Mouse (Mus musculus) limb, embryonic 12.5 days (tissue): ENCODE results near the gene Olfr94. TPM values are rescaled to one million over a fixed set of nuclear protein-coding genes. Genes with fewer than 3 reads are reported as not detected.
A peak's percentile ranks its signal among the peaks of the same experiment; 100 is the strongest.

Experiments used
- ATAC-seq: fragments of 200-750 bp; cut with Nextera tagmentation; 2 replicates; pipeline ENCODE4 v1.8.0; 2017; ENCODE audit warnings: low read depth, moderate TSS enrichment; ENCODE audit not compliant: insufficient number of reproducible peaks, insufficient read depth, low FRiP score, low TSS enrichment
- H3K27ac ChIP-seq: fragments of 300-500 bp; sonication (generic); 2 replicates; pipeline ENCODE4 v1.5.1; 2016; ENCODE audit warnings: mild to moderate bottlenecking, moderate library complexity
- H3K27me3 ChIP-seq: fragments of 300-500 bp; sonication (generic); 2 replicates; pipeline ENCODE4 v1.6.1; 2016; ENCODE audit warnings: mild to moderate bottlenecking, moderate library complexity
- H3K36me3 ChIP-seq: fragments of 300-500 bp; sonication (generic); 2 replicates; pipeline ENCODE4 v1.6.1; 2016; ENCODE audit warnings: mild to moderate bottlenecking, moderate library complexity
- H3K4me1 ChIP-seq: fragments of 300-500 bp; sonication (generic); replicated peaks from 2 replicates; pipeline ENCODE4 v1.6.1; 2016
- H3K4me2 ChIP-seq: fragments of 300-500 bp; sonication (generic); 2 replicates; pipeline ENCODE4 v1.6.1; 2016; ENCODE audit warnings: mild to moderate bottlenecking, moderate library complexity
- H3K4me3 ChIP-seq: fragments of 300-500 bp; sonication (generic); replicated peaks from 2 replicates; pipeline ENCODE4 v1.5.1; 2016; ENCODE audit warnings: mild to moderate bottlenecking
- H3K9ac ChIP-seq: fragments of 300-500 bp; sonication (generic); replicated peaks from 2 replicates; pipeline ENCODE4 v1.6.1; 2016; ENCODE audit warnings: mild to moderate bottlenecking, moderate library complexity
- H3K9me3 ChIP-seq: fragments of 300-500 bp; sonication (generic); 2 replicates; pipeline ENCODE4 v1.6.1; 2016; ENCODE audit warnings: mild to moderate bottlenecking, moderate library complexity
- WGBS: fragments of 180-500 bp; shearing (Covaris S2); methylation state at CpG from one replicate; pipeline ENCODE4 v1.1.7; 2016; 5-methylcytosine and 5-hydroxymethylcytosine counted together
- polyA plus RNA-seq: library from polyadenylated mRNA; unstranded; fragments of >200 nt; fragmentation: Nextera tagmentation; extraction: Ambion mirVana; gene quantifications from 2 replicates; pipeline ENCODE4 v1.2.1, GENCODE M21; 2016

Gene Olfr94
- polyA plus RNA-seq, 1 experiment from 2014 or later: not detected

DNA sequence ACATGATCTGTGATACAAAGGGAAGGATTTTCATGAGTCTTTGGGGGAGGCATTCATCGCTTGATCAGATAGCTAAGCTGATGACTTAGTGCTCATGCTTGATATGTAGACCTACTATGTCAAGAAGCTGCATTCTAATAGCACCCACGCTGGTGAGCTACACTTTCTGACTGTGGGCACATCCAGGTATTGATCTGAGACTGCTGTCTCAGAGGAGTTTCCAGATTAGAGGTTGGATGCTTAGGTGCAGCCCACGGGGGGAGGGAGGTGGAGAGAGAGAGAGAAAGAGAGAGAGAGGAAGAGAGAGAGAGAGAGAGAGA lies 3.1 kb upstream of the Olfr94 start:
- Histone ChIP-seq H3K9ac (no peak overlapping the region), H3K9me3 (no peaks in the 10 kb centered on the region), H3K27ac (no peak overlapping the region), H3K4me2 (no peak overlapping the region), H3K36me3 (no peaks in the 10 kb centered on the region), H3K4me3 (no peak overlapping the region), H3K27me3 (0 out of 2 replicates have a peak, but pooled peaks cover 3% of the 10 kb centered on the region), H3K4me1 (no peaks in the 10 kb centered on the region)
- WGBS: 38% methylated on average over 3 of the region's 3 CpGs
- no peak for ATAC-seq

DNA sequence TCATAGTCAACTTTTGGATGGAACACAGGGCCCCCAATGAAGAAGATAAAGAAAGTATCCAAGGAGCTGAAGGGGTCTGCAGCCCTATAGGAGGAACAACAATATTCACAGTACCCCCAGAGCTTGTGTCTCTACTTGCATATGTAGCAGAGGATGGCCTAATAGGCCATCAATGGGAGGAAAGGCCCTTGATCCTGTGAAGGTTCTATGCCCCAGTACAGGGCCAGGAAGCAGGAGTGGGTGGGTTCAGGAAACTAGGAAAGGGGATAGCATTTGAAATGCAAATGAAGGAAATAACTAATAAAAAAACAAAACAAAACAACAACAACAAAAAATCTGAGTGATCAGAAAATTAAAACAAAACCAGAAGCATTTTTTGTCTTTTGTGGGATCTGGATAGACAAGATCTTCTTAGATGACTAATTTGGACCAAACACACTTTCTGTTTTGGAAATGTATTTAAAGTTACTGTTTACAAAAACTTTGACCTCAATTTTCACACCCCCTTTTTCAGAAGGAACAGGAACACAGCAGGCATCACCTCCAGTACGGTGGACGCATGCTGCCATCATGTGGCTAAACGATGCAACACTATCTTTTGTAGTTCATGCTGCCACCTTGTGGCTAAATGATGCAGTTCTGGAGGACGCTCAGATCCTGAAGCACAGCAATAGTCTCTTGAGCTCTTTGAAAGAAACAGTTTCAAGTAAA lies 2.6 kb upstream of the Olfr94 start:
- Histone ChIP-seq H3K9ac (no peak overlapping the region), H3K4me2 (no peak overlapping the region), H3K9me3 (no peaks in the 10 kb centered on the region), H3K36me3 (no peaks in the 10 kb centered on the region), H3K4me1 (no peaks in the 10 kb centered on the region), H3K27me3 (peaks cover 6% of the 10 kb centered on the region), H3K4me3 (no peak overlapping the region), H3K27ac (no peak overlapping the region)
- no peak for ATAC-seq
- 0% methylated on average over 4 of the region's 4 CpGs for WGBS

DNA sequence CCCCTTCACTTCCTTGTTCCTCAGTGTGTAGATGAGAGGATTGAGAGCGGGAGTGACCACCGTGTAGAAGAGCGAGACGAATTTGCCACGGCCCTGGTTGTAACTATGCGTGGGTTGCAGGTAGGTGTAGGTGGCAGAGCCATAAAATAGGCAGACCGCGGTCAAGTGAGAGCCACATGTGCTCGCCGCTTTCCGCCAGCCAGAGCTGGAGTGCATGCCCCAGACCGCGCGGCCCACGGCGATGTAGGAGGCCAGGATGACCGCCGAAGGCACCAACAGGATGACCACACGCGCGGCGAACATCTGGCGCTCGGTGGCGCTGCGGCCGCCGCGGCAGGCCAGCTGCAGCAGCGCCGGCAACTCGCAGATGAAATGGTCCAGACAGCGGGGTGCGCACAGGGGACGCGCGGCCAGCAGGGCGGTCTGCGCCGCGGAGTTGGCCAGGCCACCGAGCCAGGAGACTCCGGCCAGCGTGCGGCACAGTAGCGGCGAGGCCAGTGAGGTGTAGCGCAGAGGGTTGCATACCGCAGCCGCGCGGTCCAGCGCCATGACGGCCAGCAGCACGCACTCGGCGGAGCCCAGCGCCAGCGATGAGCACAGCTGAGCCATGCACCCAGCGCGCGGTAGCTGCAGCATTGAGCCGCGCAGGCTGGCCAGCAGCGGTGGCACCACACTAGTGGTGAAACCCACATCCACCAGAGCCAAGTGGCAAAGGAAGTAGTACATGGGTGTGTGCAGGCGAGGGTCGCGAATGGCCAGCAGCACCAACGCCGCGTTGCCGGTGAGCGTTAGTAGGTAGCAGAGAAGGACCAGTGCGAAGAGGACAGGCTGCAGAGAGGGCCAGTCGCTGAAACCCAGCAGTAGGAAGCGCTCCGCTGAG lies 3.7 kb downstream of the Olfr94 start:
- peak overlapping the region; percentile 96 for H3K4me2 ChIP-seq
- H3K4me1 ChIP-seq: no peaks in the 10 kb centered on the region
- peak; percentile 86 for ATAC-seq
- peaks cover 34% of the 10 kb centered on the region for H3K27me3 ChIP-seq
- H3K4me3 ChIP-seq: peak overlapping the region; percentile 62
- peak overlapping the region; percentile 60 for H3K9ac ChIP-seq
- no peak overlapping the region for H3K27ac ChIP-seq
- H3K9me3 ChIP-seq: no peaks in the 10 kb centered on the region
- under 1% methylated on average over 77 of the region's 77 CpGs for WGBS
- H3K36me3 ChIP-seq: no peaks in the 10 kb centered on the region

DNA sequence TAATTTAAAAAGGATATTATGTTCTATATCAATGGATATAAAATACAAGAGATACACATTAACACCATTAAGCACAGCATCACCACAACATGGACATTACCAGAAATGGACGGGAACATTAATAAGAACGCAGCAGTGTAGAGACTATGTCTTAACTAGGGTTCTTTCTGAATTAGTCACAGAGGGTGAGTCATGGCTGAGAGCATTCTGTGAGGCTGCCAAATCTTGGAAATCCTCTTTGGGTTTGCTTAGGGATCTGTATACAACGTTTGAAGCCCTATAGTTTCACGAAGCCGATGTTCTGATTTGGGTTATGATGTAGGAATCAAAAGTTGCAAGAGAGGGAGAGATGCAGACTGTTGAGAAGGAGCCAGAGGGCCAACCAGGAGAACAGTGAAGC lies 6.0 kb downstream of the Olfr94 start:
- H3K27ac ChIP-seq: no peak overlapping the region
- H3K9me3 ChIP-seq: no peaks in the 10 kb centered on the region
- no peaks in the 10 kb centered on the region for H3K36me3 ChIP-seq
- no peak overlapping the region for H3K4me2 ChIP-seq
- no peak overlapping the region for H3K4me3 ChIP-seq
- WGBS: 93% methylated on average over 5 of the region's 5 CpGs
- ATAC-seq: no peak
- no peak overlapping the region for H3K9ac ChIP-seq
- H3K4me1 ChIP-seq: no peaks in the 10 kb centered on the region
- H3K27me3 ChIP-seq: peaks cover 32% of the 10 kb centered on the region

DNA sequence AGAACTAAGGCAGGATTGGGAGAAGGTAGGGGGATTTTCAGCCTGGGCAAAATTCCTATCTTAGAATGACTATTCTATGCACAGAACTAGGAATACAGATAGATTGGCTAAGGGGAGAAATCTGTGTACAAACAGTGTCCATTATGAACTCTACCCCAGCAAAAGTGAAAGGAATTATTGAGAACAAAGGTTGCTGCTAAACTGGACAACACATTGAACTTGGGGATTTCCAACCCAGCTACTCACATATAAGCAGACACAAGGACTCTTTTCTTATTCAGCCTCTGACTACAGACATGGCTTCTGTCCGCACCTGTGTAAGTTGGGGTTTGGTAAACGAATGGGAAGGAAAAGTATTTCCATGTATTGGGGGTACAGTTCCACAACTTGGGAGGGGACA lies 7.1 kb downstream of the Olfr94 start, which contains the start of gene Ubd:
Gene Ubd (plus strand): TSS at position 237 of the 400 bp plus-strand sequence.
- H3K4me3 ChIP-seq: no peak within 1 kb of the TSS
- H3K36me3 ChIP-seq: no peaks in the 10 kb centered on the region
- no peaks in the 10 kb centered on the region for H3K4me1 ChIP-seq
- H3K9ac ChIP-seq: no peak within 1 kb of the TSS
- no peak for ATAC-seq
- H3K9me3 ChIP-seq: no peaks in the 10 kb centered on the region
- no peak within 1 kb of the TSS for H3K27ac ChIP-seq
- H3K27me3 ChIP-seq: peaks cover 31% of the 10 kb centered on the region
- no peak within 1 kb of the TSS for H3K4me2 ChIP-seq
- 85% methylated on average over 2 of the region's 2 CpGs for WGBS

DNA sequence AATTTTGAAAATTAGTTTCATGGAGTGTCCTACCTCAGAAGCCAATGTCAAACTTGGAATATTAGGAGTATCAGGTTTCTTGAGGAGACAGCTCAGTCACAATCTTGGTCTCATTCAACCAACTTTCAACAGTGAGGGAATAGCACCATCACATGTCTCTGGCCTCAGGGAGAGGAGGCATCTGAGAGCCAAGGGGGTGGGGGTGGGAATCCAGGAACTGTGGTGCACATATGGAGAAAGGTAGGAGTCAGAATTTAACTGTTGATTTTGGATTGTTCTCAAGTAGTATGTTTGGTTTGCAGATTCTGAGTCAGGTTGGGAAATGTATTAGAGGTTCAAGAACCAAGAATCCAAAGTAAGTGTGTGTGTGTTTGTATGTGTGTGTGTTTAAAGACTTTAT lies 7.8 kb downstream of the Olfr94 start:
- H3K36me3 ChIP-seq: no peaks in the 10 kb centered on the region
- no peak overlapping the region for H3K27ac ChIP-seq
- no peak overlapping the region for H3K9ac ChIP-seq
- no peaks in the 10 kb centered on the region for H3K4me1 ChIP-seq
- no peak overlapping the region for H3K4me3 ChIP-seq
- ATAC-seq: no peak
- H3K4me2 ChIP-seq: no peak overlapping the region
- H3K9me3 ChIP-seq: no peaks in the 10 kb centered on the region
- peaks cover 25% of the 10 kb centered on the region for H3K27me3 ChIP-seq

DNA sequence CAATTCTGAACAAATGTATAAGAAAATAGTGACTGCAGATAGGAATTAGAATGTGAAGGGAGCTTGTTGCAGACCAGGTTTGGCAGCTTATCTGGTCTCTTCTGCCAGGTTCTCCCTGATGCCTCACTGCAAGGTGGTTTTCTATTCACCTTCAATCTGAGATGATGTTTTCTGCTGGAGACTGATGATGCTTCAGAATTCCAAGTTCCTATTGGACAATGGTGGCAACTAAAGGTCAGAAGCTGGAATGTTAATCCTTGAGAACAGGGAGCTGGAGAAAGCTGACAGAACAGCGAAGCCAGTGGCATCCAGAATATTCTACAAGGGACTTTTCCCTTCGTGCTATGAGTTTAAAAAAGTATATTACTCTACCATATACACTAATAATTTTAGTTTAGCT lies 10.1 kb downstream of the Olfr94 start:
- Histone ChIP-seq H3K4me2 (no peak overlapping the region), H3K4me3 (no peak overlapping the region), H3K27me3 (peaks cover 4% of the 10 kb centered on the region; the same call in 1 of the 2 replicates), H3K27ac (no peak overlapping the region), H3K36me3 (no peaks in the 10 kb centered on the region), H3K4me1 (no peaks in the 10 kb centered on the region), H3K9me3 (no peaks in the 10 kb centered on the region), H3K9ac (no peak overlapping the region)
- ATAC-seq: no peak
- 49% methylated on average over 2 of the region's 2 CpGs for WGBS

DNA sequence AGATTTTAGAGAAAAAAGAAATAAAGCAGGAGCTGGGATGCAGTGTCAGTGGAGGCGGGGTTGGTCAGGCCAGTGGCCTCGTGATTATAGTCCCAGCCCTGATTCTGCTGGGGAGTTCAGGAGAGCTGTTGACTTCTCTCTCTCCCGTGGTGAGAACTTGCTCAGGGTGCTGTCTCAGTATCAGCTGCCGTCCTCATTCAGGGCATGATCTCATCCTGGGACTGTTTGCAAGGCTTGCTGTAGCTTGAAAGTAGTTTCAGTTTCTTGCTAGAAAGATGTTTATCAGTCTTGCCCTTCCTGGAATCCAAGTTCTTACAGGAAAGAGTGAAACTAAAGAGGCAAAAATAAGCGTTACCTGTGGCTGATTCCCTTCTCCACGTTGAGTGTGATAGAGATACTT lies 15.3 kb downstream of the Olfr94 start:
- no peaks in the 10 kb centered on the region for H3K4me1 ChIP-seq
- no peak for ATAC-seq
- 44% methylated on average over 6 of the region's 6 CpGs for WGBS
- H3K9me3 ChIP-seq: no peaks in the 10 kb centered on the region
- no peaks in the 10 kb centered on the region for H3K27me3 ChIP-seq
- H3K4me3 ChIP-seq: no peak overlapping the region
- no peak overlapping the region for H3K9ac ChIP-seq
- no peak overlapping the region for H3K27ac ChIP-seq
- no peaks in the 10 kb centered on the region for H3K36me3 ChIP-seq
- H3K4me2 ChIP-seq: no peak overlapping the region

DNA sequence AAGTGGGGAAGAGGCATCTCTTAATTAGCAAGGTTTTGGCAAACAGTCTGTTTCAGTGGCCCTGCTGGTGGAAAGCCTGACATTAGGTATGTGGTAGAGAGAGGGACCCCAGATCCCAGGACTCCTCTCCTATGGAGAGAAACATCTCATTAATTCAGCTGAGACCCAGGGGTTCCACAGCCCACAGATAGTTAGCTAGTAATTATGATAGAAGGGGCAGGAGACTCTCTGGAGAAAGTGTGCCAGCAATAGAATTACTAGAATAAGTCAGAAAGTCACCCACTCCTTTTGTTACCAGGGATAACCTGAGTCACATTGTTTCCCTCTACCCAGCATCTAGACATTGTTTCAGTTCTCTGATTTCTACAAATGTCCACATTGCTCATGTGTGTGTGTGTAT lies 39.4 kb downstream of the Olfr94 start, which contains the start of gene Olfr93:
Gene Olfr93 (minus strand): TSS at position 101 of the 400 bp plus-strand sequence.
- no peak within 1 kb of the TSS for H3K4me3 ChIP-seq
- H3K9me3 ChIP-seq: no peaks in the 10 kb centered on the region
- no peaks in the 10 kb centered on the region for H3K4me1 ChIP-seq
- H3K4me2 ChIP-seq: no peak within 1 kb of the TSS
- no peaks in the 10 kb centered on the region for H3K36me3 ChIP-seq
- no peaks in the 10 kb centered on the region for H3K27me3 ChIP-seq
- H3K27ac ChIP-seq: no peak within 1 kb of the TSS
- no peak for ATAC-seq
- no peak within 1 kb of the TSS for H3K9ac ChIP-seq
